Mouse (Mus musculus) kidney, embryonic 14.5 days (tissue): ENCODE data around the gene B3gnt6. TPM values are rescaled to one million over a fixed set of nuclear protein-coding genes. Genes with fewer than 3 reads are reported as not detected.

ENCODE experiments used
- ATAC-seq: fragments of 200-750 bp; cut with Nextera tagmentation; 2 replicates; pipeline ENCODE4 v1.8.0; 2017; ENCODE audit warnings: moderate number of reproducible peaks, mild to moderate bottlenecking, moderate TSS enrichment, moderate library complexity; ENCODE audit not compliant: low FRiP score, low TSS enrichment
- H3K27ac ChIP-seq: fragments of 300-500 bp; sonication (generic); 2 replicates; pipeline ENCODE4 v1.5.1; 2014; ENCODE audit warnings: low read depth, mild to moderate bottlenecking, low read length, moderate library complexity, mixed read lengths
- H3K27me3 ChIP-seq: fragments of 300-500 bp; sonication (generic); 2 replicates; pipeline ENCODE4 v1.6.1; 2014; ENCODE audit warnings: mild to moderate bottlenecking, low read length; ENCODE audit not compliant: control insufficient read depth, insufficient read depth
- H3K36me3 ChIP-seq: fragments of 300-500 bp; sonication (generic); 2 replicates; pipeline ENCODE4 v1.6.1; 2014; ENCODE audit warnings: low read length, mixed read lengths; ENCODE audit not compliant: control insufficient read depth, insufficient read depth
- H3K4me1 ChIP-seq: fragments of 300-500 bp; sonication (generic); 2 replicates; pipeline ENCODE4 v1.6.1; 2014; ENCODE audit warnings: low read length, mixed read lengths; ENCODE audit not compliant: control insufficient read depth, insufficient read depth
- H3K4me2 ChIP-seq: fragments of 300-500 bp; sonication (generic); replicated peaks from 2 replicates; pipeline ENCODE4 v1.6.1; 2014; ENCODE audit warnings: low read depth, mild to moderate bottlenecking, low read length
- H3K4me3 ChIP-seq: fragments of 300-500 bp; sonication (generic); 2 replicates; pipeline ENCODE4 v1.5.1; 2014; ENCODE audit warnings: mild to moderate bottlenecking, low read length
- H3K9ac ChIP-seq: fragments of 300-500 bp; sonication (generic); 2 replicates; pipeline ENCODE4 v1.6.1; 2014; ENCODE audit warnings: low read depth, mild to moderate bottlenecking, low read length, moderate library complexity
- H3K9me3 ChIP-seq: fragments of 300-500 bp; sonication (generic); 2 replicates; pipeline ENCODE4 v1.6.1; 2016; ENCODE audit warnings: low read length; ENCODE audit not compliant: control insufficient read depth
- WGBS: fragments of 180-500 bp; shearing (Covaris S2); extraction: QIAGEN DNeasy Blood & Tissue Kit; methylation state at CpG from one replicate; pipeline ENCODE4 v1.1.7; 2014; 5-methylcytosine and 5-hydroxymethylcytosine counted together
- polyA plus RNA-seq: library from polyadenylated mRNA; unstranded; fragments of >200 nt; fragmentation: Nextera tagmentation; extraction: Ambion mirVana; gene quantifications from 2 replicates; pipeline ENCODE4 v1.2.1, GENCODE M21; 2014

B3gnt6 gene
- 0.15 TPM in 1 of 2 replicates, not detected in the other for polyA plus RNA-seq

GRCm38 (mm10) chr7:98199381-98199780 is at the start of gene B3gnt6:
TSS of gene B3gnt6 (minus strand) at chr7:98199481.
- WGBS: 93% methylated on average over 4 of the region's 4 CpGs
- Histone ChIP-seq H3K4me2 (no peak within 1 kb of the TSS), H3K9ac (no peak within 1 kb of the TSS), H3K36me3 (no peaks in the 10 kb centered on the region), H3K9me3 (no peaks in the 10 kb centered on the region), H3K27ac (no peak within 1 kb of the TSS), H3K4me1 (no peaks in the 10 kb centered on the region), H3K27me3 (peaks cover 12% of the 10 kb centered on the region), H3K4me3 (no peak within 1 kb of the TSS)
- ATAC-seq: no peak

DNA sequence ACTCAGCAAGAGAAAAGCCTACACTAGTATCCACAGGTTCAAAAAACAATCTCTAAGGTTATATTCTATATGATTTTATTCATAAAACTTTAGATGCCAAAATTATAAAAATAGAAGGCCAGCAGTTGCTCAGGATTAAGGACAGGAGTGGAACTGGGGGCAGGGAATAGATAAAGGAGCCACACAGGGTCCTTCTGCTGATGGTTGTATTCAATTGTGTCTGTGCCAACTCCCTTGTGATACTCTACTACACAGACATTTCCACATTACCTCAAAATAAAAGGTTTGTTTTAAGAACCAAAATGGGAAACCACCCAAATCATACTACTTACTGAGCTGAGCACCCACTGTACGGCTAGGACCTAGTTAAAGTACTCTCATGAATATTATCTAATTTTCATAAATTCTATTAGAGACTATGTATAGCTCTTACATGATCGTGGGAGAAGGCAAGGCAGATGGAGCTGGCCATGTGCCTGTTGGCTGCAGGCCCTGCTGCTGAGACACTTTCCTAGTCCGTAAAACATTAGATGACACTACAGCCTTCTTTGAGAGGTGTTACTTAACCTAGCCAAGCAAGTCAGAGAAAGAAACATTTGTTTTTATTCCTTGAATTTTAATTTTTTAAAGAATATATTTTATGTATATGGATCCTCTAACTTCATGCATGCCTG is 37.5 kb upstream of the B3gnt6 start:
- H3K4me2 ChIP-seq: no peak overlapping the region
- H3K4me3 ChIP-seq: no peak overlapping the region
- no peaks in the 10 kb centered on the region for H3K4me1 ChIP-seq
- ATAC-seq: no peak
- no peak overlapping the region for H3K27ac ChIP-seq
- 88% methylated on average over 3 of the region's 3 CpGs for WGBS
- H3K36me3 ChIP-seq: no peaks in the 10 kb centered on the region
- no peak overlapping the region for H3K9ac ChIP-seq
- H3K27me3 ChIP-seq: no peaks in the 10 kb centered on the region
- H3K9me3 ChIP-seq: no peaks in the 10 kb centered on the region

DNA sequence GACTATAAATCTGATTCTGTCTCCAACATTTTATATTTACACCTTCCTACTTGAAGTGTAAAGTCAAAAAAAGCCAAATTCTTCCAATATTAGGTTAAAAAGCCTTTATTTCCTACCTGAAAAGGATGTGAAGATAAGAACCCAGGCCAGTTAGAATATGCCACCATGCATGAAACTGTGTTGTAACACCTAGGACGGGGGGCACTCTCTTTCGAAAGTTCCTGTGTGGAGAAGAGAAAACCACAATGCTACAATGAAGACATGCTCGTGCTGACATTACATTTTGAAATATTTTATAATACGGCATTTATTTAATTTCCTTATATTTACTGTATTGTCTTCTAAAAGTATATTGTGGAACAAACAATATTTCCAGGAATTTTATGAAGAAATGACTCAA is 24.5 kb upstream of the B3gnt6 start:
- H3K9me3 ChIP-seq: no peaks in the 10 kb centered on the region
- H3K9ac ChIP-seq: no peak overlapping the region
- H3K4me1 ChIP-seq: no peaks in the 10 kb centered on the region
- H3K27me3 ChIP-seq: no peaks in the 10 kb centered on the region
- H3K4me2 ChIP-seq: no peak overlapping the region
- WGBS: 93% methylated on average over 4 of the region's 4 CpGs
- H3K27ac ChIP-seq: no peak overlapping the region
- H3K4me3 ChIP-seq: no peak overlapping the region
- no peak for ATAC-seq
- no peaks in the 10 kb centered on the region; the same call in 1 of the 2 replicates for H3K36me3 ChIP-seq

- Histone ChIP-seq H3K4me2 (no peak overlapping the region), H3K9ac (no peak overlapping the region), H3K27me3 (no peaks in the 10 kb centered on the region), H3K36me3 (no peaks in the 10 kb centered on the region), H3K4me1 (no peaks in the 10 kb centered on the region), H3K4me3 (no peak overlapping the region), H3K9me3 (no peaks in the 10 kb centered on the region), H3K27ac (no peak overlapping the region)
- no peak for ATAC-seq
These were observed 17.4 kb upstream of the B3gnt6 start for GRCm38 (mm10) chr7:98216713-98217112.

DNA sequence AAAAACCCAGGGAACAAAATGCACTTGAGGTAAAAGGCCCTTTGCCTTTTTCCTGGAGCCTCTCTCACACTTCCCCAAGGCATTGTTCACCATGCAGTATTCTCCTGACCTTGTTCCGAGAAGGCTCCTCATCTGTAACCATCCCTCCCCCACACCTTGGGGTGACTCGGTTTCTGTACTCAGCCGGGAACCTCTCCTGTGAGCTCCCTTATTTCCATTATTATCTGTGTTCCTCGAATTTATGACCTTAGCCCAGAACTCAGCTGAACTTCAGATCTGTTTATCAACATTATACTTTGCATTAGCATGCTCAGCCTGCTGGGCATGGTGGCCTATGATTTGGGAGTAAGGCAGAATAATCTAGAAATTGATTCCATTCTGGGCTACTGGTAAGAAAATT is 3.7 kb upstream of the B3gnt6 start:
- 76% methylated on average over 4 of the region's 4 CpGs for WGBS
- no peak overlapping the region for H3K4me2 ChIP-seq
- H3K27me3 ChIP-seq: no peaks in the 10 kb centered on the region
- H3K9me3 ChIP-seq: no peaks in the 10 kb centered on the region
- no peak overlapping the region for H3K4me3 ChIP-seq
- no peak overlapping the region for H3K9ac ChIP-seq
- no peak for ATAC-seq
- H3K4me1 ChIP-seq: no peaks in the 10 kb centered on the region
- no peak overlapping the region for H3K27ac ChIP-seq
- no peaks in the 10 kb centered on the region for H3K36me3 ChIP-seq

DNA sequence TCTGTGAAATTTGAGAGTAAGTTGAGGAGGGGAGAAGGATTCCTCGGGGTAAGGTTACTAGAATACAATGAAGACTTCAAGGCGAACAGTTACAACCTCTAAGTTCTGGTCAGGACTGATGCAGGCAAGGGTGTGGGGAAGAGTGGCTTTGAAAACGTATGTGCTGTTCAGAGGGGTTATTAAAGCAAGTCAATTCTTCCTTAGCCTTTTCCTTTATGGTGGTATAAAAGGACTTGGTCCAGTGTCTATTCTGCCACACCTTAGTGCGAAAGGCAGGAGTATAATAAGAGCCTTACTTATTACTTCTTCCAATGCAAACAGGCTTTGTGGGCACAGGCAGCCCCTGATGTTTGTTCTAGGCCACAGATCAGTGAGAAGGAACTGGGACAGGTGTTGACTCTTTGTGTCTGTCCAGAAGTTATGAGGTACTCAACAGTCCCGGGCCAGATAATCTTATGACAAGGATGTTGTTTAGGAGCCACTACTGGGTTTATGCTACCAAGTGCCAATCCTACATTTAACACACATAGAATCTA is 2.3 kb upstream of the B3gnt6 start:
- Histone ChIP-seq H3K36me3 (no peaks in the 10 kb centered on the region), H3K4me1 (no peaks in the 10 kb centered on the region), H3K27me3 (no peaks in the 10 kb centered on the region), H3K4me2 (no peak overlapping the region), H3K4me3 (no peak overlapping the region), H3K27ac (no peak overlapping the region), H3K9me3 (no peaks in the 10 kb centered on the region), H3K9ac (no peak overlapping the region)
- 65% methylated on average over 5 of the region's 5 CpGs for WGBS
- no peak for ATAC-seq

DNA sequence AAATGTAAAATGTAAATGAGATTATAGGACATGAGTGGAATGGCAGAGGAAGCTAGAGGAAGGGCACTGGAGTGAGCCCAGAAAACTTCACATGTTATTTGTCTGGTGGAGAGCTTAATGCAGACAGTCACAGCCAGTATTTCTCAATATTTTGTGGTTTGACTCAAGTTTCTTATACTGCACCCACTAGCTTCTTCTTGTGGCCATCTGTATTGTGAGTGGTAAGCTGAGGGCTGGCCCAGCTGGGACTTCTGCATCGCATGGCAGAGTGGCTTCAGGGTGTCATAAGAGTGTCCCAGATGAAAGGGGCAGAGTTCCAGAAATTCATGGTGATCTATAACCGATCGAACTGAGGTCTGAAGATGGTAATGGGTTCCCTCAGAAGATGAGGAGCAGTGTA is 1.1 kb upstream of the B3gnt6 start:
- Histone ChIP-seq H3K27ac (no peak overlapping the region), H3K27me3 (peaks cover 3% of the 10 kb centered on the region; the same call in 1 of the 2 replicates), H3K9ac (no peak overlapping the region), H3K4me2 (no peak overlapping the region), H3K4me3 (no peak overlapping the region), H3K9me3 (no peaks in the 10 kb centered on the region), H3K4me1 (no peaks in the 10 kb centered on the region), H3K36me3 (no peaks in the 10 kb centered on the region)
- no peak for ATAC-seq
- WGBS: 84% methylated on average over 3 of the region's 3 CpGs

DNA sequence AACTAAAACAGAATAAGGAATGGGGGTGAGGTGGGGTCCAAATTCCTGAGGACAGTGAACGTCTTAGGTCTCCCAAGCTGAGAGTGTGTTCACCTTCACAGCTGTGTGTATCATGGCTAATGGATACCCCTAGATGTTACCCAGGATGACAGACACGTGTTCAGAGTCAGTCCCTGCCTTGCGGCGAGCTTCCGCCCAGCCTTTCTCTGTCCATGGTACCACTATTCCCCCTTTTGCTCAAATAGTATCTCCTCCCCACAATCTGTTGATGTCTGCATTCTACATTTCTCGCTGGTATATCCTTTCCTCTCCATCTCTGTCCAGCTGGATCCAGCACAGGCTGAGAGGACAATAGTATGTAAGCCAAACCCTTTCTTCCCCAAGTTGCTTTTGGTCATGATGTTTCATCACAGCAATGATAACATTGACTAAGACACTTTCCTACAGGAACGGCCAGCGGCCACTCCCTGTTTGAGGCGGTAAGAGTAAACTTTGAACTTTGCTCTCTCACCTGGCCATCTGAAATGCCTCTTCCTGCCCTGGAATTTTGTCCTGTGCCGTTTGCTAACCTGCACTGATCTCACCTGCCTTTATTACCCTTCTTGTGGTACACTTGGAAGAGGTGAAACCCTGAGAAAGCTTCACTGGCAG is 4.0 kb downstream of the B3gnt6 start:
- Histone ChIP-seq H3K9ac (no peak overlapping the region), H3K4me1 (peaks cover 9% of the 10 kb centered on the region), H3K27ac (no peak overlapping the region), H3K9me3 (no peaks in the 10 kb centered on the region), H3K27me3 (peaks cover 38% of the 10 kb centered on the region), H3K36me3 (no peaks in the 10 kb centered on the region), H3K4me2 (no peak overlapping the region), H3K4me3 (no peak overlapping the region)
- no peak for ATAC-seq
- WGBS: 36% methylated on average over 10 of the region's 10 CpGs

DNA sequence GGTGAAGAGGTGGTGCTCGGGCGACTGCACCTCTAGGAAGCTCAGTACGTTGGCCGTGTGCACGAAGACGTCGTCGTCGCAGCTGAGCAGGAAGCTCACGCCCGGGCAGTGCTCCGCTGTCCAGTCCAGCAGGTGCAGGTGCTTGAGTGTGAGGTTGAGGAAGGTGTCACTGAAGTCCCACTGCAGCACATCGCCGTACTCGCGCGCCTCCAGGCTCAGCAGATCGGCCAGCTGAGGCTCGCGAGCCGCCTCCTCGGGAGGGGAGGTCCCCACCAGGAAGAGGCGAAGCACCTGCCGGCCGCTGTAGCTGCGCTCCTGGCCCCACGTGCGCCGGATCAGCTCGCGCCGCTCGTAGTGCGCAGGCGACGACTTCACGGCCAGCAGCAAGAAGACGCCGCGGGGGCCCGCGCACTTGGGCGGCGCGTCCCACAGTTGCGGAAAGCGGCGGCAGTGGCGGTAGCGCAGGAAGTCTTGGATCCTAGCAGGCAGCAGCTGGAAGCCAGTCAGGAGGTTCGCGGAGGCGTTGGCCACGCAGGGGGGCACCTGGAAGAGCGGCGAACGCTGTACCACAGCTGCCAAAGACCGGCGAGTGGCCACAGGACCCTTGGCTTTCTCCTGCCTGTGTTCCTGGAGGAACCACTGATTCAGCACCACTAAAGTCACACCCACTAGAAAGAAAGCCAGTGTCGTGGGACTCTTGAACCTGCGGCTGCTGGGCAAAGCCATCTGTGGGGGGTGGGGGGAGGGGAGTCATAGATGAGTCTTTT is 5.1 kb downstream of the B3gnt6 start:
- 2% methylated on average over 61 of the region's 61 CpGs for WGBS
- peak overlapping the region; percentile 64 for H3K4me2 ChIP-seq
- H3K27me3 ChIP-seq: peaks cover 38% of the 10 kb centered on the region
- H3K4me1 ChIP-seq: peaks cover 9% of the 10 kb centered on the region
- H3K9me3 ChIP-seq: no peaks in the 10 kb centered on the region
- no peak overlapping the region for H3K27ac ChIP-seq
- no peaks in the 10 kb centered on the region for H3K36me3 ChIP-seq
- H3K9ac ChIP-seq: no peak overlapping the region
- peak; percentile 47 for ATAC-seq
- H3K4me3 ChIP-seq: peak overlapping the region; percentile 39
